Mouse (Mus musculus): Measurements from ENCODE around the gene Tmco1.
A peak's percentile ranks its signal among the peaks of the same experiment; 100 is the strongest.

Gene Tmco1

GRCm38 (mm10) chr1:167283441-167284257, 24.5 kb upstream of the Tmco1 start:
- peak; percentile 69 for DNase-seq (ENCODE audit: low read depth, low spot score)

GRCm38 (mm10) chr1:167284258-167284836, 23.8 kb upstream of the Tmco1 start:
- DNase-seq (ENCODE audit: low read depth, low spot score), result peak; percentile 83

GRCm38 (mm10) chr1:167284837-167285319, 23.3 kb upstream of the Tmco1 start:
- peak; percentile 96 for DNase-seq (ENCODE audit: low read depth, low spot score)

GRCm38 (mm10) chr1:167285320-167285355, 23.0 kb upstream of the Tmco1 start, which contains the start of gene Uck2:
TSS of gene Uck2 (minus strand) at chr1:167285320.
- DNase-seq (ENCODE audit: low read depth, low spot score), result no peak

GRCm38 (mm10) chr1:167285356-167285755, 22.8 kb upstream of the Tmco1 start:
- DNase-seq (ENCODE audit: low read depth, low spot score), result no peak

- DNase-seq (ENCODE audit: low read depth, low spot score), result no peak
Observed at GRCm38 (mm10) chr1:167287156-167287555, 21.0 kb upstream of the Tmco1 start.

GRCm38 (mm10) chr1:167288665-167289538, 19.3 kb upstream of the Tmco1 start:
- DNase-seq (ENCODE audit: low read depth, low spot score), result no peak

- peak; percentile 85 for DNase-seq (ENCODE audit: low read depth, low spot score)
Observed at GRCm38 (mm10) chr1:167289567-167290262, 18.5 kb upstream of the Tmco1 start.

- DNase-seq (ENCODE audit: low read depth, low spot score), result no peak
Observed at GRCm38 (mm10) chr1:167290263-167290592, 17.9 kb upstream of the Tmco1 start.

GRCm38 (mm10) chr1:167291610-167292009, 16.6 kb upstream of the Tmco1 start:
- DNase-seq (ENCODE audit: low read depth, low spot score), result no peak

- DNase-seq (ENCODE audit: low read depth, low spot score), result no peak
Observed at GRCm38 (mm10) chr1:167292447-167292846, 15.7 kb upstream of the Tmco1 start.

GRCm38 (mm10) chr1:167295679-167296402, 12.3 kb upstream of the Tmco1 start:
- no peak for DNase-seq (ENCODE audit: low read depth, low spot score)

- peak; percentile 88 for DNase-seq (ENCODE audit: low read depth, low spot score)
Observed at GRCm38 (mm10) chr1:167300122-167300521, 8.1 kb upstream of the Tmco1 start.

GRCm38 (mm10) chr1:167305501-167306137, 2.6 kb upstream of the Tmco1 start:
- no peak for DNase-seq (ENCODE audit: low read depth, low spot score)

- peak; percentile 87 for DNase-seq (ENCODE audit: low read depth, low spot score)
Observed at GRCm38 (mm10) chr1:167306451-167307240, 1.5 kb upstream of the Tmco1 start.

- DNase-seq (ENCODE audit: low read depth, low spot score), result peak; percentile 30
Observed at GRCm38 (mm10) chr1:167307674-167308073, 504 bp upstream of the Tmco1 start.

GRCm38 (mm10) chr1:167312367-167312766, 4.2 kb downstream of the Tmco1 start:
- DNase-seq (ENCODE audit: low read depth, low spot score), result no peak

GRCm38 (mm10) chr1:167313220-167313619, 5.0 kb downstream of the Tmco1 start:
- no peak for DNase-seq (ENCODE audit: low read depth, low spot score)

- DNase-seq (ENCODE audit: low read depth, low spot score), result no peak
Observed at GRCm38 (mm10) chr1:167321691-167322090, 13.5 kb downstream of the Tmco1 start.

- DNase-seq (ENCODE audit: low read depth, low spot score), result no peak
Observed at GRCm38 (mm10) chr1:167328776-167329175, 20.6 kb downstream of the Tmco1 start.
